Mouse (Mus musculus): ENCODE results near the gene Nup93. TPM values are rescaled to one million over a fixed set of nuclear protein-coding genes. Genes with fewer than 3 reads are reported as not detected.
A peak's percentile ranks its signal among the peaks of the same experiment; 100 is the strongest.

The Nup93 gene
- polyA plus RNA-seq, 1 experiment from 2014 or later: 64.9 TPM

GRCm38 (mm10) chr8:94292626-94293025 is 78.3 kb downstream of the Nup93 start:
- Histone ChIP-seq H3K4me2 (ENCODE audit: low read depth, low read length) (no peak overlapping the region), H3K27ac (ENCODE audit: low read length) (no peak overlapping the region), H3K4me3 (replicated peaks; ENCODE audit: low read length) (no peak overlapping the region), H3K27me3 (ENCODE audit: control insufficient read depth, insufficient read depth, low read length) (no peaks in the 10 kb centered on the region), H3K9ac (ENCODE audit: low read length) (no peak overlapping the region), H3K4me1 (ENCODE audit: control insufficient read depth, insufficient read depth, low read length) (0 out of 2 replicates have a peak, but pooled peaks cover 3% of the 10 kb centered on the region), H3K9me3 (replicated peaks; ENCODE audit: control insufficient read depth, low read length) (no peaks in the 10 kb centered on the region), H3K36me3 (ENCODE audit: control insufficient read depth, insufficient read depth, low read length) (no peaks in the 10 kb centered on the region)
- ATAC-seq (ENCODE audit: insufficient read depth, low FRiP score): no peak
- WGBS: 86% methylated on average over 8 of the region's 8 CpGs

DNA sequence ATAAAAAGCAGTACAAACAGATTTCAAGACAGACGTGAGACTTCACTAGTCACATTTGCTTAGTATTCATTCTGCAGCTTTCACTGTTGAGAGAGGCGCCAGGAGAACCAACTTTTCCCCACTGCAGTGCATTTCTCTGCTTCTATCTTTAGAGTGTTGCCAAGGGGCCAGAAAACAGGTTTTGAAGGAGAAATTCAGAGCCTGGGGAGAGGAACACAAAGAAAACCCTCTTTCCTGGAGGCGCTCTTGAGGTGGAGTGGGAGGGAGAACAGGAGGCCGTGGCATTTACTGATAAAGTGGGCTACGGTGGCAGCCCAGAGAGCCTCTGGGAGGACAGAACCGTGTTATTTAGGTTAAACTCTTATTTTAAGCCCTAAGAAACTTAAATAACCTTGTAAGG is 81.3 kb downstream of the Nup93 start:
- no peak overlapping the region for H3K4me2 ChIP-seq (ENCODE audit: low read depth, low read length)
- 64% methylated on average over 6 of the region's 6 CpGs for WGBS
- 0 out of 2 replicates have a peak, but pooled peaks cover 3% of the 10 kb centered on the region for H3K4me1 ChIP-seq (ENCODE audit: control insufficient read depth, insufficient read depth, low read length)
- H3K27ac ChIP-seq (ENCODE audit: low read length): no peak overlapping the region
- H3K36me3 ChIP-seq (ENCODE audit: control insufficient read depth, insufficient read depth, low read length): no peaks in the 10 kb centered on the region
- H3K27me3 ChIP-seq (ENCODE audit: control insufficient read depth, insufficient read depth, low read length): no peaks in the 10 kb centered on the region
- H3K4me3 ChIP-seq (replicated peaks; ENCODE audit: low read length): no peak overlapping the region
- H3K9ac ChIP-seq (ENCODE audit: low read length): no peak overlapping the region
- H3K9me3 ChIP-seq (replicated peaks; ENCODE audit: control insufficient read depth, low read length): no peaks in the 10 kb centered on the region
- ATAC-seq (ENCODE audit: insufficient read depth, low FRiP score): no peak

DNA sequence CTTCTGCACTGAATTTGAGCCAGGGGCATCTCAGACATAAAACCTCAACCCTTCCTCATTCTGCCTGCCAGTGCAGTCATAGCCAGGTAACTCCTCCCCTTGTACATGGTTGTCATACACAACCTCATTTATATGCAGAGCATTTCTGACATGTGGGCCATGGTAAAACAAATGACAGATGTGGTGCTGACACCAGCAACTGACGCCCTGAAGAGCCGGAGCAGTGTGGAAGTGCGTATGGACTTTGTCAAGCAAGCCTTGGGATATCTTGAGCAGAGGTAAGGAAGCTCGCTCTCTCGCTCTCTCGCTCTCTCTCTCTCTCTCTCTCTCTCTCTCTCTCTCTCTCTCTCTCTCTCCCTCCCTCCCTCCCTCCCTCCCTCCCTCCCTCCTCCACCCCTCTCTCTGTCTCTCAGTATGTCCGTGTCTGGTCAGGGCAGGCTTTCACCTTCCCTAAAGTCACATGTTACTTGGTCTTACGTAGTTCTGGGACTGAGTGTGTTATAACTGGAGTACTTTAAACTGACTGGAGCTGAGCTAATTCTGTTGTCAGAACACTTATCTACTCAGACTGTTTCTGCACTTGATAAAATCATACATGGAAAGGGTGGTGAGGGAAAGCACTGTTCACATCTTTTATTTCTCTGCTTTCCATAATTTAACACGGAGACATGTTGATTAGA is 82.1 kb downstream of the Nup93 start:
- Histone ChIP-seq H3K9ac (ENCODE audit: low read length) (no peak overlapping the region), H3K4me1 (ENCODE audit: control insufficient read depth, insufficient read depth, low read length) (0 out of 2 replicates have a peak, but pooled peaks cover 3% of the 10 kb centered on the region), H3K4me3 (replicated peaks; ENCODE audit: low read length) (no peak overlapping the region), H3K9me3 (replicated peaks; ENCODE audit: control insufficient read depth, low read length) (no peaks in the 10 kb centered on the region), H3K36me3 (ENCODE audit: control insufficient read depth, insufficient read depth, low read length) (no peaks in the 10 kb centered on the region), H3K27ac (ENCODE audit: low read length) (peak overlapping the region; percentile 33), H3K27me3 (ENCODE audit: control insufficient read depth, insufficient read depth, low read length) (no peaks in the 10 kb centered on the region), H3K4me2 (ENCODE audit: low read depth, low read length) (no peak overlapping the region)
- ATAC-seq (ENCODE audit: insufficient read depth, low FRiP score): no peak
- 63% methylated on average over 9 of the region's 9 CpGs for WGBS

DNA sequence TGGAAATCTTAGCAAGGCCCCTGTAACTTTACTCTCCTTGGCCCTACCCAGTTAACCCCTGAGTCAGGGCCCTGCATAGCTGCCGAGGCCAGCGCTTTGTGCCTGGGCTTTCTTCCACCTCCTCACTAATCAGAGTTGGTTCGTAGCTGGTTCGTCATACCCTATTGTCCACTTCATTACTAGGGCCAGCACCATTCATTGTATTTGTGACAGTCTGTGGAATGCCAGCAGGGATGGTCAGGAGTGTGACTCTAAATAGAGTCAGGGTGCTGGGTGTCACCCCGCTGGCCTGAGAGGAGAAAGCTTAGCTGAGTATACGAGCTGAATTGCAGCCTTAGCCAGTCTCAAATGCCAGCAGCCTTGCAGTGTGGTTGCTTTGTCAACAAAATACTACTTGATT is 82.7 kb downstream of the Nup93 start:
- 75% methylated on average over 6 of the region's 6 CpGs for WGBS
- Histone ChIP-seq H3K9me3 (replicated peaks; ENCODE audit: control insufficient read depth, low read length) (no peaks in the 10 kb centered on the region), H3K27me3 (ENCODE audit: control insufficient read depth, insufficient read depth, low read length) (no peaks in the 10 kb centered on the region), H3K4me2 (ENCODE audit: low read depth, low read length) (no peak overlapping the region), H3K4me1 (ENCODE audit: control insufficient read depth, insufficient read depth, low read length) (0 out of 2 replicates have a peak, but pooled peaks cover 3% of the 10 kb centered on the region), H3K4me3 (replicated peaks; ENCODE audit: low read length) (no peak overlapping the region), H3K36me3 (ENCODE audit: control insufficient read depth, insufficient read depth, low read length) (no peaks in the 10 kb centered on the region; the same call in 1 of the 2 replicates), H3K9ac (ENCODE audit: low read length) (no peak overlapping the region), H3K27ac (ENCODE audit: low read length) (peak overlapping the region; percentile 3; the same call in 1 of the 2 replicates)
- no peak for ATAC-seq (ENCODE audit: insufficient read depth, low FRiP score)

- no peaks in the 10 kb centered on the region for H3K27me3 ChIP-seq (ENCODE audit: control insufficient read depth, insufficient read depth, low read length)
- no peak overlapping the region for H3K9ac ChIP-seq (ENCODE audit: low read length)
- no peaks in the 10 kb centered on the region for H3K9me3 ChIP-seq (replicated peaks; ENCODE audit: control insufficient read depth, low read length)
- H3K4me1 ChIP-seq (ENCODE audit: control insufficient read depth, insufficient read depth, low read length): 0 out of 2 replicates have a peak, but pooled peaks cover 3% of the 10 kb centered on the region
- H3K4me3 ChIP-seq (replicated peaks; ENCODE audit: low read length): no peak overlapping the region
- no peak overlapping the region for H3K27ac ChIP-seq (ENCODE audit: low read length)
- 76% methylated on average over 4 of the region's 4 CpGs for WGBS
- no peak overlapping the region for H3K4me2 ChIP-seq (ENCODE audit: low read depth, low read length)
- H3K36me3 ChIP-seq (ENCODE audit: control insufficient read depth, insufficient read depth, low read length): peaks cover 7% of the 10 kb centered on the region
- ATAC-seq (ENCODE audit: insufficient read depth, low FRiP score): no peak
Observed at GRCm38 (mm10) chr8:94300809-94301208, 86.4 kb downstream of the Nup93 start.

DNA sequence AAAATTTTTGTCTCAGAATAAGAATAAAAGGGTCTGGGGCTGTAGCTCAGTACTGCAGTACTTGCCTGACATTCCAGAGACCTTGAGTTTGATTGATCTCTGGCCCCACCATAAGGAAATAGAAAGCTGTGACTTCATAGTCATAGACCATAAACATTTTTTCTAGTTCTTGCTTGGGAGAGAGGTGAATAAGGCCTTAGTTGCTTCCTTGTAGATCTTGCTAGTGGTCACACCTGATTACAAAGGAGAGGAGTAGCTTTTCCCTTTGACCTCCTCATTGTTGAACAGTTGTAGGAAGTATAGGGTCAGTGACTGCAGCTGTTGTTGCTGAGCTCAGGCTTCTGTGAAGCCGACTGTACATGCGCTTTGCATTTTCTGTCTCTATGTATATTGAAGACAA is 90.0 kb downstream of the Nup93 start:
- Histone ChIP-seq H3K4me3 (replicated peaks; ENCODE audit: low read length) (no peak overlapping the region), H3K27ac (ENCODE audit: low read length) (no peak overlapping the region), H3K4me1 (ENCODE audit: control insufficient read depth, insufficient read depth, low read length) (no peaks in the 10 kb centered on the region), H3K9me3 (replicated peaks; ENCODE audit: control insufficient read depth, low read length) (no peaks in the 10 kb centered on the region), H3K27me3 (ENCODE audit: control insufficient read depth, insufficient read depth, low read length) (no peaks in the 10 kb centered on the region), H3K36me3 (ENCODE audit: control insufficient read depth, insufficient read depth, low read length) (peaks cover 7% of the 10 kb centered on the region), H3K9ac (ENCODE audit: low read length) (no peak overlapping the region), H3K4me2 (ENCODE audit: low read depth, low read length) (no peak overlapping the region)
- no peak for ATAC-seq (ENCODE audit: insufficient read depth, low FRiP score)
- WGBS: 89% methylated on average over 2 of the region's 2 CpGs

DNA sequence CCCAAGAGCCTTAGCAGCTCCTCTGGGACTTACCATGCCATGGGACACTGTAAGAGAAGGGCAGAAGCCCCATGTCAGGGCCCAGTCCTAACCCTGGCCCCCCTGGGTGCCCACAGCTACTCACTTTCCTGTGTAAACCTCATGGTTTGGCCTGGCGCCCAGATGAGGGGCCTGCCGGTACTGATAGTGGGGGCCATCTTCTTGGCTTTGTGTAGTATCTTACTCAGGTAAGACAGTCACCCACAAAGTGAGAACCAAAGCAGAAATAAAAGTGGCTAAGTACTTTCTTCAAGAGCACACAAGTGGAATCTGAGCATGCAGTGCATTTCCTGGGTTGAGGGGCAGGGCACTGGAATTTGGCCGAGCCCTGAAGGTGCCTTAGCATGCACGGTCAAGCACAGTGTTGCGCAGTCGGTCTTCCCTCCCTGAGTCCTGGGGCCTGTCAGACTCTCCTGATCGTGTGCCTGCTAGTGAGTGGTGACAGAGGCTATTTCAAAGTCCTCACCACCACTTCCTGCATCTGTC is 92.7 kb downstream of the Nup93 start:
- WGBS: 72% methylated on average over 7 of the region's 7 CpGs
- Histone ChIP-seq H3K9me3 (replicated peaks; ENCODE audit: control insufficient read depth, low read length) (no peaks in the 10 kb centered on the region), H3K36me3 (ENCODE audit: control insufficient read depth, insufficient read depth, low read length) (peaks cover 7% of the 10 kb centered on the region; the same call in 1 of the 2 replicates), H3K4me3 (replicated peaks; ENCODE audit: low read length) (no peak overlapping the region), H3K4me2 (ENCODE audit: low read depth, low read length) (no peak overlapping the region), H3K4me1 (ENCODE audit: control insufficient read depth, insufficient read depth, low read length) (no peaks in the 10 kb centered on the region), H3K9ac (ENCODE audit: low read length) (no peak overlapping the region), H3K27ac (ENCODE audit: low read length) (no peak overlapping the region), H3K27me3 (ENCODE audit: control insufficient read depth, insufficient read depth, low read length) (no peaks in the 10 kb centered on the region)
- ATAC-seq (ENCODE audit: insufficient read depth, low FRiP score): peak; percentile 44; the same call in 1 of the 2 replicates

DNA sequence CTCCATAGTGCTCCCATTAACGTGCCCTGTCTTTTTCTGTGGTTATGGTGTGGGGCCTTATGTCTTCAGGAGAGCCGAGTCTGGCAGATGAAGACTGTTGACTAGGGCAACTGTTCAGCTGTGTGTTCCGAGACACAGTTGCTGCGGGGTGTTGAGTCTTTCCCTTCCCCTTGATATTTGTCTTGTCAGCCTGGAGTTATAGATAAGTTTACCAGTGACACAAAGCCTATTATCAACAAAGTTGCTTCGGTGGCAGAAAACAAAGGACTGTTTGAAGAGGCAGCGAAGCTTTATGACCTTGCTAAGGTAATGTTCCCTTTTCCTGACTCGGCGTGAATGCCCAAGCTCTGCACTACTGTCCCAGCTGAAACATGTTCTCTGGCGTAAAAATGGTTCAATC is 93.3 kb downstream of the Nup93 start:
- Histone ChIP-seq H3K4me3 (replicated peaks; ENCODE audit: low read length) (no peak overlapping the region), H3K27ac (ENCODE audit: low read length) (no peak overlapping the region), H3K4me1 (ENCODE audit: control insufficient read depth, insufficient read depth, low read length) (no peaks in the 10 kb centered on the region), H3K4me2 (ENCODE audit: low read depth, low read length) (no peak overlapping the region), H3K9me3 (replicated peaks; ENCODE audit: control insufficient read depth, low read length) (no peaks in the 10 kb centered on the region), H3K36me3 (ENCODE audit: control insufficient read depth, insufficient read depth, low read length) (peaks cover 7% of the 10 kb centered on the region; the same call in 1 of the 2 replicates), H3K27me3 (ENCODE audit: control insufficient read depth, insufficient read depth, low read length) (no peaks in the 10 kb centered on the region), H3K9ac (ENCODE audit: low read length) (no peak overlapping the region)
- no peak for ATAC-seq (ENCODE audit: insufficient read depth, low FRiP score)
- 61% methylated on average over 9 of the region's 9 CpGs for WGBS

- no peaks in the 10 kb centered on the region for H3K9me3 ChIP-seq (replicated peaks; ENCODE audit: control insufficient read depth, low read length)
- WGBS: 81% methylated on average over 2 of the region's 2 CpGs
- H3K4me1 ChIP-seq (ENCODE audit: control insufficient read depth, insufficient read depth, low read length): no peaks in the 10 kb centered on the region
- no peak overlapping the region for H3K27ac ChIP-seq (ENCODE audit: low read length)
- H3K36me3 ChIP-seq (ENCODE audit: control insufficient read depth, insufficient read depth, low read length): no peaks in the 10 kb centered on the region
- H3K9ac ChIP-seq (ENCODE audit: low read length): no peak overlapping the region
- no peak overlapping the region for H3K4me3 ChIP-seq (replicated peaks; ENCODE audit: low read length)
- H3K4me2 ChIP-seq (ENCODE audit: low read depth, low read length): no peak overlapping the region
- peak; percentile 58; the same call in 1 of the 2 replicates for ATAC-seq (ENCODE audit: insufficient read depth, low FRiP score)
- H3K27me3 ChIP-seq (ENCODE audit: control insufficient read depth, insufficient read depth, low read length): no peaks in the 10 kb centered on the region
Observed at GRCm38 (mm10) chr8:94314069-94314468, 99.7 kb downstream of the Nup93 start.

Data from stomach, embryonic 16.5 days (tissue).